Mouse (Mus musculus): ENCODE data around the gene Ccdc24. TPM values are rescaled to one million over a fixed set of nuclear protein-coding genes. Genes with fewer than 3 reads are reported as not detected.

Gene Ccdc24
- total RNA-seq, 1 experiment from 2014 or later: 0.78 TPM

- DNase-seq: peak; percentile 85
Measured at GRCm38 (mm10) chr4:117829260-117830123, 42.9 kb downstream of the Ccdc24 start.

- DNase-seq: no peak
Measured at GRCm38 (mm10) chr4:117828572-117829145, 43.7 kb downstream of the Ccdc24 start.

GRCm38 (mm10) chr4:117818032-117818431 lies 54.3 kb downstream of the Ccdc24 start:
- no peak for DNase-seq

GRCm38 (mm10) chr4:117816776-117817175 lies 55.6 kb downstream of the Ccdc24 start:
- no peak for DNase-seq

Other genes with a start within 250 kb of the Ccdc24 start
- gene Dmap1, start 190.3 kb downstream of the Ccdc24 start, total RNA-seq (2021): 21.4 and 27.5 TPM in 2 replicates
- not detected in 2 replicates for gene Gm12845, start 148.1 kb downstream of the Ccdc24 start, total RNA-seq (2021)
- gene Klf17, start 106.9 kb downstream of the Ccdc24 start, total RNA-seq (2021): not detected in 2 replicates
- 9.4 and 10.3 TPM in 2 replicates for gene Slc6a9, start 38.1 kb downstream of the Ccdc24 start, total RNA-seq (2021)
- gene B4galt2, start 10.9 kb upstream of the Ccdc24 start, total RNA-seq (2021): 12.6 and 15.1 TPM in 2 replicates
- 167 and 172 TPM in 2 replicates for gene Atp6v0b, start 14.8 kb upstream of the Ccdc24 start, total RNA-seq (2021)
- 10.2 and 10.7 TPM in 2 replicates for gene Dph2, start 19.5 kb upstream of the Ccdc24 start, total RNA-seq (2021)
- 43.8 and 46.6 TPM in 2 replicates for gene Ipo13, start 42.4 kb upstream of the Ccdc24 start, total RNA-seq (2021)
- gene Artn, start 57.2 kb upstream of the Ccdc24 start, total RNA-seq (2021): 0.41 TPM in 1 of 2 replicates, not detected in the other

All from adrenal gland, postnatal 14 days (tissue).